Mouse (Mus musculus) limb, embryonic 14.5 days (tissue): ENCODE data around the gene Ifi207. TPM values are rescaled to one million over a fixed set of nuclear protein-coding genes. Genes with fewer than 3 reads are reported as not detected.
"Not testable (repeated sequence)": the region's sequence is repeated elsewhere in the genome, so short reads cannot be mapped to it uniquely, and the experiment has no call there.

Experiments
- ATAC-seq: fragments of 200-750 bp; cut with Nextera tagmentation; 2 replicates; pipeline ENCODE4 v1.8.0; 2017; ENCODE audit warnings: low read depth, moderate number of reproducible peaks, moderate TSS enrichment; ENCODE audit not compliant: low FRiP score
- DNase-seq: peaks from one replicate; pipeline ENCODE4 v3.0.0-alpha.2; 2015; ENCODE audit warnings: low spot score
- H3K27ac ChIP-seq: fragments of 300-500 bp; sonication (generic); replicated peaks from 2 replicates; pipeline ENCODE4 v1.5.1; 2014; ENCODE audit warnings: low read depth, mild to moderate bottlenecking, low read length, moderate library complexity, mixed read lengths
- H3K27me3 ChIP-seq: fragments of 300-500 bp; sonication (generic); 2 replicates; pipeline ENCODE4 v1.6.1; 2014; ENCODE audit warnings: low read length, mixed read lengths; ENCODE audit not compliant: control insufficient read depth, insufficient read depth
- H3K36me3 ChIP-seq: fragments of 300-500 bp; sonication (generic); 2 replicates; pipeline ENCODE4 v1.6.1; 2014; ENCODE audit warnings: mild to moderate bottlenecking, low read length, moderate library complexity, mixed read lengths; ENCODE audit not compliant: control insufficient read depth, insufficient read depth
- H3K4me1 ChIP-seq: fragments of 300-500 bp; sonication (generic); 2 replicates; pipeline ENCODE4 v1.6.1; 2014; ENCODE audit warnings: antibody characterized with exemption, low read length, mixed read lengths; ENCODE audit not compliant: control insufficient read depth, insufficient read depth
- H3K4me2 ChIP-seq: fragments of 300-500 bp; sonication (generic); replicated peaks from 2 replicates; pipeline ENCODE4 v1.6.1; 2014; ENCODE audit warnings: low read depth, mild to moderate bottlenecking, low read length, moderate library complexity; ENCODE audit not compliant: severe bottlenecking
- H3K4me3 ChIP-seq: fragments of 300-500 bp; sonication (generic); replicated peaks from 2 replicates; pipeline ENCODE4 v1.5.1; 2014; ENCODE audit warnings: low read length
- H3K9ac ChIP-seq: fragments of 300-500 bp; sonication (generic); 2 replicates; pipeline ENCODE4 v1.6.1; 2014; ENCODE audit warnings: mild to moderate bottlenecking, low read depth, low read length, moderate library complexity; ENCODE audit not compliant: severe bottlenecking
- H3K9me3 ChIP-seq: fragments of 300-500 bp; sonication (generic); 2 replicates; pipeline ENCODE4 v1.6.1; 2016; ENCODE audit warnings: low read length; ENCODE audit not compliant: control insufficient read depth
- POLR2A ChIP-seq: fragments of 200-500 bp; IDR thresholded peaks from 2 replicates; pipeline ENCODE4 v1.8.0; 2012; ENCODE audit warnings: inconsistent platforms, mild to moderate bottlenecking, moderate library complexity, borderline replicate concordance; ENCODE audit not compliant: insufficient read depth, insufficient read length; ENCODE audit errors: extremely low read depth
- WGBS: fragments of 180-500 bp; shearing (Covaris S2); extraction: QIAGEN DNeasy Blood & Tissue Kit; methylation state at CpG from one replicate; pipeline ENCODE4 v1.1.7; 2014; 5-methylcytosine and 5-hydroxymethylcytosine counted together
- polyA plus RNA-seq, 2 experiments: library from polyadenylated mRNA; depleted of rRNA in 1 of 2; stranded (reverse) in 1 of 2; unstranded in 1 of 2; fragments of >200 nt; fragmentation: Nextera tagmentation in 1 of 2; extraction: Ambion mirVana in 1 of 2; gene quantifications; 2 replicates each; pipeline versions ENCODE4 v1.2.1 to v1.2.3; 2012 to 2014

Gene Ifi207
- polyA plus RNA-seq (2012; rRNA removed) (2.6 and 2.8 TPM in 2 replicates), polyA plus RNA-seq (2014; fragmentation: Nextera tagmentation; extraction: Ambion mirVana) (1.1 and 1.5 TPM in 2 replicates)

DNA sequence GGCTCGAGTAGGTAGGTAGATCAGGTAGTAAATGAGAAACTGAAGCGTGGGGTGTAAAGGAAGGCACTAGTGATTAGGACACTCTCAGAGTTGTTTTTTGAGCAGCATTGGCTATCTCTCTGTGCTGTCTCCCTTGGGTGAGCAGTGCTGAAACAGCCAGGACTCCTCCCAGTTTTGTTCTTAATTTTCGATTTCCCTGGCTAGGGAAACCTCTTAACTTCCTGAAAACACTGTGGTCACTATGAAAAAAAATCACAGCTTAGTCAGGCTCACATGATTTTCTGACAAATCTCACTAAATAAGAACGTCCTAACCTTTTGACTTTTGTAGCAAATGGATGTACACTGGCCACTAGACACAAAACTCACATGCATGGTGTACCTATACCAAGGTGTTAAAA, at the start of gene Ifi207:
Ifi207 (minus strand) TSS at position 92 of the 400 bp plus-strand sequence.
- TF ChIP-seq POLR2A, result no peak

GRCm38 (mm10) chr1:173773457-173773856, 31.9 kb upstream of the Ifi207 start:
- not testable (repeated sequence) for H3K4me3 ChIP-seq, H3K9ac ChIP-seq, H3K4me1 ChIP-seq, H3K27me3 ChIP-seq, H3K9me3 ChIP-seq, DNase-seq, ATAC-seq, H3K4me2 ChIP-seq, H3K36me3 ChIP-seq, H3K27ac ChIP-seq
- WGBS, result 75% methylated on average over 2 of the region's 3 CpGs

More for the DNA sequence above, at the start of gene Ifi207:
- 67% methylated on average over 4 of the region's 4 CpGs for WGBS
- DNase-seq, result no peak
- H3K36me3 ChIP-seq, result no peaks in the 10 kb centered on the region
- no peak within 1 kb of the TSS for H3K9ac ChIP-seq
- H3K4me3 ChIP-seq, result no peak within 1 kb of the TSS
- H3K4me2 ChIP-seq, result no peak within 1 kb of the TSS
- H3K27me3 ChIP-seq, result no peaks in the 10 kb centered on the region
- no peaks in the 10 kb centered on the region for H3K4me1 ChIP-seq
- H3K9me3 ChIP-seq, result no peaks in the 10 kb centered on the region
- no peak for ATAC-seq
- no peak within 1 kb of the TSS for H3K27ac ChIP-seq

- not testable (repeated sequence) for H3K27me3 ChIP-seq, H3K4me3 ChIP-seq, H3K4me2 ChIP-seq, ATAC-seq, H3K27ac ChIP-seq, H3K4me1 ChIP-seq, H3K9me3 ChIP-seq, H3K9ac ChIP-seq, H3K36me3 ChIP-seq
- DNase-seq, result peak; percentile 5
- 80% methylated on average over 5 of the region's 5 CpGs for WGBS
Measured at GRCm38 (mm10) chr1:173766848-173767617, 25.5 kb upstream of the Ifi207 start, which contains the start of gene Ifi204. Gene Ifi204, minus strand, starts transcription at chr1:173766943.

DNA sequence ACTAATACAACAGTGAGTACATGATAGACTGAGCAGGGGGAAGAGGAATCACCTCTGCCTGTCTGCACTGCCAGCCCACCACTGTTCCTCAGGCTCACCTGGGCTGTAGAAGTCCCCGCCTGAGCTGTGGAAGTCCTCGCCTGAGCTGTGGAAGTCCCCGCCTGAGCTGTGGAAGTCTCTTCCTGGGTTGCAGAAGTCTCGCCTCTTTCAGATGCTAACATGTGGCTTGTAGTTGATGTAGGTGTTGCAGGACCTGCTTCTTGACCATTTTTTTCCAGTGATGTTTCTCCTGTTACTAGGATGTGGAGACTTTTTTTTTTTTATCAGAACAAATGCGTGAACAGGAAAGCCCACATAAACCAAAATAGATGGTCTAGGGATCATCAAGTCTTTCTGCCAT, 18.5 kb upstream of the Ifi207 start:
- not testable (repeated sequence) for H3K9me3 ChIP-seq, H3K9ac ChIP-seq, H3K27ac ChIP-seq, H3K4me1 ChIP-seq, DNase-seq, H3K4me3 ChIP-seq, H3K4me2 ChIP-seq, H3K27me3 ChIP-seq, ATAC-seq, H3K36me3 ChIP-seq
- 88% methylated on average over 4 of the region's 5 CpGs for WGBS

- Histone ChIP-seq H3K36me3 (no peaks in the 10 kb centered on the region), H3K4me2 (no peak overlapping the region), H3K9me3 (no peaks in the 10 kb centered on the region), H3K27me3 (no peaks in the 10 kb centered on the region), H3K9ac (no peak overlapping the region), H3K4me1 (no peaks in the 10 kb centered on the region), H3K27ac (no peak overlapping the region), H3K4me3 (no peak overlapping the region)
- ATAC-seq (no peak), DNase-seq (no peak)
- TF ChIP-seq POLR2A, result no peak
- 61% methylated on average over 1 of the region's 1 CpGs for WGBS
Measured at GRCm38 (mm10) chr1:173742262-173742661, 715 bp upstream of the Ifi207 start.

- Histone ChIP-seq H3K27me3 (no peaks in the 10 kb centered on the region), H3K9me3 (no peaks in the 10 kb centered on the region), H3K9ac (no peak overlapping the region), H3K4me1 (no peaks in the 10 kb centered on the region), H3K27ac (no peak overlapping the region), H3K4me2 (no peak overlapping the region), H3K36me3 (no peaks in the 10 kb centered on the region), H3K4me3 (no peak overlapping the region)
- no peak for DNase-seq
- TF ChIP-seq POLR2A, result no peak
- no peak for ATAC-seq
Measured at GRCm38 (mm10) chr1:173740537-173740936, 1.0 kb downstream of the Ifi207 start.
